Mouse (Mus musculus): ENCODE measurements at regions not wholly inside any gene's neighbourhood (a gene's known extent, or its start where the extent isn't known, plus 50 kb on each side); places are given as distances from the start of the nearest gene placed in this dataset.
A peak's percentile ranks its signal among the peaks of the same experiment; 100 is the strongest.

GRCm38 (mm10) chr11:84701319-84702175, 117.8 kb downstream of the Mrm1 start:
- no peak for DNase-seq

GRCm38 (mm10) chr11:84697521-84697920, 121.8 kb downstream of the Mrm1 start:
- no peak for DNase-seq

DNA sequence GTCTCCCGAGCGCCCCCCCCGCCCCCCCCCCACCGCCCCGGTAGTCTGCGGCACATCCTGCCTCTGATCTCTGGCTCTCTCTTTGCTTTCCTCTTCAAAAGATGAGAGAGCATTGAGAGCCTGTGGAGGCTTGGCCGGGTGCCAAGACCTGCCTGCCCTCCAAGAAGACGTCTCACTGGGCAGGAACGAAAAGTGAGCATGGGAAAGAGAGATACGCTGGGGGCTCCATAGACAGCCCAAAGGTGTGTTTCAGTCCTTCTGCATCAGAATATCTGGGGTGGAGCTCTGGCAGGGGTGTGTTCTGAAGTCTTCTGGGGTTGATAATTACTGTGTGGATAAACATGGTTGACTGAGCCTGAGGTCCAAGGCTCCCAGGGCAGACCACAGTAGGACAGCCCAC, 126.7 kb downstream of the Mrm1 start:
- DNase-seq: no peak

DNA sequence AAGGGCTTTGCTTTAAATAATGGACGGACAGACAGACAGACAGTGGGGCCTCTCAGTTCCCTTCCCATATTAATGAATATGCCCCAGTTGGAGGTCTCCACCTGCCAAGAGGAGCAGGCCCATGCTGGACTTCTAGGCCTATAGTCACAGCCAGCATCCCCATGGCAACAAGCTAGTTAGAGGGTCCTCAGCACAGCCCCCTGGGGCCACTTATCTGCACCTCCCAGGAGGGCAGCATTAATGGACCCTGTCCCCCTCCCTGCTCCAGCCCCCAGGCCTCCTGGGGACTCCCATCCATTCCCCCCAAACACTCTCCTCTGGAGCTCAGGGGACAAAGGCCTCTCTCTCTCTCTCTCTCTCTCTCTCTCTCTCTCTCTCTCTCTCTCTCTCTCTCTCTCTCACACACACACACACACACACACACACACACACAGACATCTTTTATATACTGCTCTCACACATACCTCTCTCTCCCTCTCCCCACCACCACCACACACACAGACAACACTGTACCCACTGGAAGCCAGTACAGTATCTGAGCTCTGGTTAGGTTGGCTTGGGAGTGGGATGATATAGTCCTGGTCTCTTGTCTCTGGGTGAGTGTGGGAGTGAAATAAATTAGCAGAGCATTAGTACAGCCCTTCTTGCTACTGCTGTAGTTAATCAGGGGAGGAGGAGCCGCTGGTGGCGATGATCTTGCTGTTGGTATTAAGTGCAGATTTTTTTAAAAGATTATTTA, 127.7 kb downstream of the Mrm1 start:
- no peak for DNase-seq

- no peak for DNase-seq
Observed at GRCm38 (mm10) chr11:84686473-84686872, 132.8 kb downstream of the Mrm1 start.

DNA sequence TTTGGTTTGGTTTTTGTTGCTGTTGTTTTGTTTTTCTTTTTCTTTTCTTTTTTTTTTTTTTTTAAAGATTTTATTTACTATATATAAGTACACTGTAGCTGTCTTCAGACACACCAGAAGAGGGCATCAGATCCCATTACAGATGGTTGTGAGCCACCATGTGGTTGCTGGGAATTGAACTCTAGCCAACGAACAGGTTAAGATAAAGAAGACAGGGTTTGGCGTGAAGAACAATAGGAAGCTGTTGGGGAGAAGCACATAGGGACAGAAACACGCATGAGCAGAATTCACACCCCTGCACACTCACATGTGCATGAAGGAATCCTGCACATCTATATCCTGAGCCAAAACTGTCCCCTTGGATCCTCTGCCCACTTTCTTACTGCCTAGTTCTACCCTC, 135.0 kb downstream of the Mrm1 start:
- no peak for DNase-seq

DNA sequence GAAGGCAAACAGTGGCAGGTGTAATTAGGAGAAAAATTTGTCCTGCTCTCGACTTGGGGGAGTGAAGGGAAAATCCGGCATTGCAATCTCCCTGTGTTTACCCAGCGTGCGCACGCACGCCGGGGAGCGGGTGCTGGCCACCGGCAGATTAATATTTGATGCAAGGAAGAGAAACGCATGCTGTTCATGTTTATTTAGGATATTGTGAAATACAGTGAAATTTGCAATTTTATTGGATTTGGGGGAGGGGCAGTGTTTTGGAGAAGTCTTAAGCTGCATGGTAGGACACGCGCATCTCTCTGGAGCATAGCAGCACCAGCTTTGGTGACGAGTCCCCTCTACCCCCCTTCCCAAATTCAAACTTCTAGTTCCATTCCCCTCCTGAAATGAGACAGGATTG, 136.4 kb downstream of the Mrm1 start:
- no peak for DNase-seq

DNA sequence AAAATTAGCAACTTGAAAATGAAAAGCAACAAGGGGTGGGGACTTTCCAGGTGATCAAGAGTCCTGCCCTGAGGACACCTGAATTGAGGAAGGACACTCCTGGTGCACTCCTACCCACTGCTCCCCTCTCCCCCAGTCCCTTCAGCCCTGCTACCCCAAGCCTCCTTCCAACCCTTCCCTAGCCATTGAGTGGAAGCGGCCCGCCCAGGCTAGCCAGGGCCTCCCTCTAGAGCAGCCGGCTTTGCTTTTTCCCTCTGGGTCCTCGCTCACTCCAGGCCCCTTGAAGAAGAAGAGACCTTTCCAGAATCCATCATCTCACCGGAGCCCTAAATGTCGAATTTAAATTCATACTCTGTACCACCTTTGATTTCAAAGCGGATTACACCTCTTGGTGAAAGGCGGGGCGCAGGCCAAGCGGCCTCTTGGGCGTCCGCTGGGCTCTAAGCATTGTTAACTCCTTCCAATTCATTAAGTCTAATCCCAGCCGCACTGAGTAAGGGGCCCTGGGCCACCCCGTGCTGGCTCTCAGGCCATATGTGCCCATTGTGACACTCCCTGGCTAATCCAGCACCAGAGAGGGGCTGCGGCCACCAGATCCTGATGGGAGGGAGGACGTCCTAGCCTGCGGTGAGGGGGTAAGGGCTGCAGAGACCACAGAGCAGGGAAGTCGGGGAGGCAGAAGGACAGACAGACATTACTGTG, 142.8 kb downstream of the Mrm1 start:
- DNase-seq: no peak

- DNase-seq: no peak
Observed at GRCm38 (mm10) chr11:84672841-84673473, 146.4 kb downstream of the Mrm1 start.

GRCm38 (mm10) chr11:84671585-84671984, 146.2 kb upstream of the Lhx1 start:
- DNase-seq: no peak

DNA sequence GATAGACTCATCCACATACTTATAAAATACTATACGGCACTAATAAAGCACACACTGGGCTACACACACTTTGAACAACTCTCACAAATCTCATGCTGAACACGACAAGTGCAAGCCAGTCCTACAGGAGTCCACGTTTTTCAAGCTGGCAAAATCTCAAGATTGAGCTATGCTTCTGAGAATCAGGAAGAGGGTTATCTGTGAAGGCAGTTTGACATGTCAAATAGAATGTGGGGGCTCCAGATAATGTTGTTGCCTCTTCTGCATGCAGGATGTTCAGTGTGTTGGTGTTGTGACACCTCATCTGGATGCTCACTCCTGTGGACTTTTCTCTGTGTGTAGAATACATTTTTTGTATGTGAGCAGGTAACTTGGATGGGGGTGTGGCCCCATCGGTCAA, 142.4 kb upstream of the Lhx1 start:
- no peak for DNase-seq

GRCm38 (mm10) chr11:84664258-84664657, 138.9 kb upstream of the Lhx1 start:
- no peak for DNase-seq

DNA sequence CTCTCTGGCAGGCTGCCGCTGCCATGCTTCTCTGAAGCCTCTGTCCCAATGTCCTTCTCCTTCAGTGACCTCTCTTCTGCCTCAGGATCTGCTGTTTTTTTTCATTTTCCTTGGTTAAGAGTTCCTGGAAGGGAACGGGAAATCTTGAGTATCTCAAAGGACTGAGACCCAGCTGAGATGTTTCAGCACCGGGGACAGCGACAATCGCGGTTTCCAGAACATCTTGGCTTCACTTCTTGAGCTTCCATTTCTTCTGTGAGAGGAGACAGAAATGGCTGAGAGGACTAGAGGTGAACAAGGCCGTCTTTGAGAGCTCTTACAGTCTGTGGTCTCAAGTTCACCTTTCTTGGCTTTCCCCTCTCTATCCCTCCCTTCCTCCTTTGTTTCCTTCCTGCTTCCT, 136.6 kb upstream of the Lhx1 start:
- no peak for DNase-seq

GRCm38 (mm10) chr11:84660877-84661276, 135.5 kb upstream of the Lhx1 start:
- DNase-seq: no peak

DNA sequence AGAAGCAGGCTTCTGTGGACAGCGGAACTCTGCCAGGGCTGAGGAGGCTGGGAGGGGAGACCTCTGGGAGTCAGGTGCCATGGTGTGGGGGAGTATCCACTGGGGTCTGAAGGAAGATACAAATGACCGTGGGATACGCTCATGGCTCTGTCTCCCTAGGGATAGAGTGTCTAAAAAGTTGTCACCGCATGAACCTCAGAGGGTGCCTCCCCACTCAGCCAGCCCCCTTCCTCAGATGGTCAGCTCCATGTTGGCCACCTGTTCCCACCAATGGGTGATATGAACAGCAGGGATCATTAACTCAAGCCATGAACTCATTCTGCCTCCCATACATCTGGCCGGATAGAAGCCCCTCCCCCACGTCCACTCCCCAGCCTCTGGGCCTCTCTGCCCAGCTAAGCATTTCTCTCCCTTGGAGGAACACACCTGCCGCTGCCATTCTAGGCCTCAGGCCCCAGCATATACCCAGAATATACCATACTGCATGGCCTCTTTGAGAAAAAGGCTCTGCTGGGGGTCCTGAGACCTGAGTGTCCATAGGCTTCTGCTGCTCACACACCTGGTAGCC, 134.1 kb upstream of the Lhx1 start:
- no peak for DNase-seq

GRCm38 (mm10) chr11:84653481-84653880, 128.1 kb upstream of the Lhx1 start:
- DNase-seq: no peak

- no peak for DNase-seq
Observed at GRCm38 (mm10) chr11:84648899-84649298, 123.6 kb upstream of the Lhx1 start.

GRCm38 (mm10) chr11:84647104-84647503, 121.8 kb upstream of the Lhx1 start:
- DNase-seq: no peak

DNA sequence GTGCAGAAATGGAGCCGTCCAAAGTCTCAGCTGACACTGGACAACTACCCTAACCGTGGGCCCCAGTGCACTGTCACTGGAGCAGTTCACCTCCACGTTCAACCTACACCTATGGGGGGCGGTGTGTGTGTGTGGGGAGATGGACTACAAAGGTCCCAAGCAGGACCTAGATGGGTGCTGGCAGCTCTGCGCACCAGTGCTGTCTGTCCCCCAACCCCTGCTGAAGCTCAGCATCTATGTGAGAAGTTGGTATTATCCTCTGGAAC, 117.7 kb upstream of the Lhx1 start:
- no peak for DNase-seq

GRCm38 (mm10) chr11:84642300-84643106, 117.2 kb upstream of the Lhx1 start:
- peak; percentile 59 to 73 for DNase-seq

- no peak for DNase-seq
Observed at GRCm38 (mm10) chr11:84641601-84642000, 116.3 kb upstream of the Lhx1 start.

GRCm38 (mm10) chr11:84638353-84638752, 113.0 kb upstream of the Lhx1 start:
- no peak for DNase-seq
